Mouse (Mus musculus): Measurements from ENCODE around the gene Cln5. TPM values are rescaled to one million over a fixed set of nuclear protein-coding genes. Genes with fewer than 3 reads are reported as not detected.

Cln5 gene
- polyA plus RNA-seq (2012; ENCODE audit: low replicate concordance): 4.1 and 8.9 TPM in 2 replicates

DNA sequence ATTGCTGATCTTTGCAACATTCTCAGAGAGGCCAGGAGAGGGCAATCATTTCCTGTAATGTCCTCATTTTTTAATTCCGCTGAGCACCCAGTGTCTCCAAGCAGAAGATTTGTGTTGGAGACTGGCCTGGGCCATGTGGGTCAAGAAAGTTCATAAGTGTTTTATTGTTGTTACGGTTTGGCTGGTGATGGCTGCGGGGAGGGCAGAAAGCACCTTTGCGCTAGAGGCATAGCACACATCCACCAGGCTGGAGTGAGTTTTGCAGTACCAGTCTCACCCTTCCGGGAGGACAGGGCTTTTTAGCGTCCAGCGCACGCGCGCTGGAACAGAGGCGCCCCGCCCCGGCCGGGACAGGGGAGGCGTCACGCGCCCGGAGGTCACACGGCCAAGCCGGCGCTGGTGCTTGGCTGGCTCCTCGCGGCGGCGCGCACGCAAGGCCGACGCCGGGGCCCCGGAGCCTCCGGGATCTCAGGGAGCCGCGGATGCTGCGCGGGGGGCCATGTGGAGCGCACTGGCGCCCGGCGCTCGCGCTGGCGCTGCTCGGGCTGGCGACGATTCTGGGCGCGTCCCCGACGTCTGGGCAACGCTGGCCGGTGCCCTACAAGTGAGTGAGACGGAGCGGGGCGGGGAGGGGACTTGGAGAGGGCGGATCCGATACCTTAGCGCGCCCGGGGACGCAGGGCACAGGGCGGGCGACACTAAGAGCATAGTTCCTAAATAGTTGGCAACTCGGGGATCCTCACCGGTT is at the start of gene Cln5:
Cln5 (plus strand) TSS at position 353 of the 748 bp plus-strand sequence.

DNA sequence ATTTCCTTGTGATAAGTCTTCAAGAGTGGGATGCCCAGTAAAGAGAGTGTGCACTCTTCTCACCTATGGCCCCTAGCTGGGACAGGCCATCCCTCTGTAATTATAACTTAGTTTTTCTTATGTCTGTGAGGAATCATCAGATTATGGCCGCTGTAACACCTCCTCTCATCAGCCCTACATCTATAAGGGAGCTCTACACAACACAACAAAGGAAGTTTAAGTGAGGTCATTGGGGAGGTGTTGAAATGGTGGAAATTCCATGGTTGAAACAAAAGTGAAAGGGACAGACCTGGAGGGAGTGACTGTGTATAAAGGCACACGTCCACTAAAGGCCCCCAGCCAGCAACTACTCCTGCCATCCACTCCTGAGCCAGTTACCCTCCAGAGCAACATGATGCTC is 23.3 kb upstream of the Cln5 start, which contains the start of gene Acod1:
Acod1 (plus strand) TSS at position 301 of the 400 bp plus-strand sequence.

DNA sequence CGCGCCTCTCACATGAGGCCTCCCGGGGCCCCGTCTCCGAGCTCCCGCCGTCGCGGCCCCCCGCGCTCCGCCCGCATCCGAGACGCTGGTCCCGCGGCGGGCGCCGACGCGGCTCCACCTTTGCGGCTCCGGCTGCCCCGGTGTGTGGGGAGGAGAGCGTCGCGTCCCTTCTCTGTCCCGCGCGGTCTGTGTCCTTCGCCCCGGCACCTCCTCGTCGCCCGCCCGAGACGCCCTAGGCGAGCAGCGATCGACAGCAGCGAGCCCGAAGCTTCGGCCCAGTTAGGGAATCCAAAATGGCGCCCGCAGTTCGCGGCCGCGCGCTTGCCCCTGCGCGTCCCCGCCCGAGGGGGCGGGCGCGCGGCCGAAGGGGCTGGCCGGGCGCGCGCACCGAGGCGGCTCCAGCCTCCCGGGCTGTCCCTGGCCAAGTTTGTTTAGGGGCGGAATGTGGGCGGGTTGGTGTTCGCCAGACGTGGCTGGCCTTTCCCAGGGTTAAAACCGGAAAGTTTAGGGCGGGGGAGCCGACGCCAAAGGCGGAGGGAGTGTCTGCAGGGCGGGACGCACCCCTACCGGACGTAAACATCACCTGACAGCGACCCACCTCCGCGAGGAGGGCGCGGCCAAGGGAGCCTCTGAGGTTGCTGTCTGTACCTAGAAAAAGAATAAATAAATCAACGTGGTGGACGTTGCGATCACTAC is 29.4 kb downstream of the Cln5 start, which contains the start of gene Fbxl3:
Fbxl3 (minus strand) TSS at position 329 of the 696 bp plus-strand sequence.

Other genes with a start within 250 kb of the Cln5 start
- 19.5 and 28.8 TPM in 2 replicates for gene Kctd12, start 87.6 kb upstream of the Cln5 start, polyA plus RNA-seq (2012; ENCODE audit: low replicate concordance)
- gene Acod1, start 23.2 kb upstream of the Cln5 start, polyA plus RNA-seq (2012; ENCODE audit: low replicate concordance): not detected in 2 replicates
- 5.5 and 12.9 TPM in 2 replicates for gene Fbxl3, start 29.4 kb downstream of the Cln5 start, polyA plus RNA-seq (2012; ENCODE audit: low replicate concordance)